Mouse (Mus musculus): ENCODE measurements around the gene Camkmt.

Gene Camkmt

DNA sequence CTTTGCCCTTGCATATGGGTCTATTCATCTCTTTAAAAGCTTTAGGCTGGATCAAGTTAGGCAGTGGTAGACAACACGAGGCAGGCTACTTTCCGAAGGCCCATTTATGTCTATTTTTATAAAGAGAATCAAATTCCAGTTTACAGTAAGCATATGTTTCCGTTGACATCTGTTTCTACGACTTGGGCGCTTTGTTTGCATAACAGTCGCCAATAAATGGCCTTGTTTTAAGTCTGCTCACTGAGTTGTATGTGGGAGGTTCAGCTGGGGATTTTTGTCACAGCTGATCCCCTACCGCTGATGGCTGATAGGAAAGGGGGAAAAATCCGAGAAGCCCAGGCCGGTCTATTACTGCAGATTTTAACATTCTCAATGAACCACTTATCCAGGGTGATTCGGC lies 285.2 kb downstream of the Camkmt start:
- DNase-seq, result peak; percentile 36

DNA sequence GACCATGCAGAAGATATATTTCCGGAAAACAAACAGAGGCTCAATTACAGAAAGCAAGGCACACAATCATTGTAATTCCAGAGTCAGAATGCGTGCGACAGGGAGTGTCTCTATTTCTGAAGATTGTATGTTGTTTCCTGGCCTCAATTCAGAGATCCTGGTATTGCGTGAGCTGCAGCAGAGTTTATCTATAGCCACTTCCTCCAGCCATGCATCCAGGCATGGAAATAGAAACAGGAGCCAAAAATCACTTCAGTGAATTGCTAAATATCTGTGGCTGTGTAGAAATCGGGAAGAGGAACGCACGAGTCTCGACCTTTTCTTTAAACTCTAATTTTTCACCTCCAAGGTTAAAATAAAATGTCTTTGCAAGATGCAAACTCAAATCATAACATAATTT lies 287.1 kb downstream of the Camkmt start:
- DNase-seq, result no peak

DNA sequence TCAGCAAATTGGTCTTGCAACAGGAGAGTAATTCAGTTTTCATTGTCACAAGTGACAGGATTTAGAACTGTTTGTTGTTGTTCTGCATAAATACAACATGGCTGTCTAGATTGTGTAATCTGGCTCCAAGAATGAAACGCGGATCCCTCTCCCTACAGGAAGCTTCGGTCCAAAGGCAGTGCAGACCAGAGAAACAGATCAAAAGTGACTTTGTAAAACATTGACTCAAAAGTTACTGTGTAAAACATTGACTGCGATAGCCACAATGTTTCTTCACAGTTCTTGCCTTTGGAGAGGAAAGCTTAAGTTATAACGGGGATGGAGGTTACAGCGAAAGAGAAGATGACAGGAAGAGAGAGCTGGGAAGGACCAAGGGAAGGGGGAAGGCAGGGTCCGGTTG lies 288.7 kb downstream of the Camkmt start:
- DNase-seq, result no peak

DNA sequence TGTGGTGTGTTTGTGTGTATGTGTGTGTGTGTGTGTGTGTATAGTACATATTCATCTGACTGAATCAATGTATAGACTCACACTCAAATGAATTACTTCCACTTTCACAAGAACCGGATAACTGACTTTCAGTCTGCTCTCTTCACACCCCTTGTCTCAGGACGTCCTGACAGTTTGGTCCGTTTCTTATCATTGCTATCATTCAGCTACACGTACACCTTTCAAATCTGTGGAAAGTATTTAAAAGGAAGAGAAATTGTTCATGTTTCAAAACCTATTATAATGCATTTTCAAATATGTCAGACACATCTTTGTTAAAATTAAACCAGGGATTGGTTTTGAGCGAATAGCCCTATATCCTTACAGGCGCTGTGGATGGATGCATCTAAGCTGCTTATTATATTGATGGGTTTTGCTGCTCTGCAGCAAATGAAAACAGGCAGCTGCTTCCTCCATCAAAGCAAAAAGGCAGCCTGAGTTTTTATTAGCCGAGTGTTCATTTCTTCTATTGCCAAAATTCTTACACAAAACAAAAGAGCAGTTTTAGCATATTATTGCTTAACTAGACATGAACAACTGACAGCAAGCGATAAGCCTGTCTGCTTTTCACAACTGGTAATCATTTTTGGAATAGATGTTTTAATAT lies 291.3 kb downstream of the Camkmt start:
- no peak for DNase-seq

DNA sequence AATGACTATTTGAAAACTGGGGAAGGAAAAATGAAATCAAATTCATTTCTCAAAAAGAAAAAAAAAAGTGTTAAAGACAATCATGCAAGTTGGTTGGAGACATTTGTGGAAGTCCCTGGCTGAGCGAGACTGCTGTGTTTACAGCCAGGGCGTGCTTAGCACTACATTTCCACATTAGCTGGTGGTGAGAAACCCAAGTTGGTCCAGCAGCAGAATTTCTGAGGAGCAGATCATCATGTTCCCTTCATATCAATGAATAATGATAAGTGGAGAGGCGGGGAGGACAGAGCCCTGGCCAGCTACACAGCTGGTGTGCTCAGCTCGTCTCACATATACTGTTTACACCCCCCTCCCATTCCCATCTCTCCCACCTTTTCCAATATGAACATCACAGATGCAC lies 292.0 kb downstream of the Camkmt start:
- DNase-seq, result no peak

DNA sequence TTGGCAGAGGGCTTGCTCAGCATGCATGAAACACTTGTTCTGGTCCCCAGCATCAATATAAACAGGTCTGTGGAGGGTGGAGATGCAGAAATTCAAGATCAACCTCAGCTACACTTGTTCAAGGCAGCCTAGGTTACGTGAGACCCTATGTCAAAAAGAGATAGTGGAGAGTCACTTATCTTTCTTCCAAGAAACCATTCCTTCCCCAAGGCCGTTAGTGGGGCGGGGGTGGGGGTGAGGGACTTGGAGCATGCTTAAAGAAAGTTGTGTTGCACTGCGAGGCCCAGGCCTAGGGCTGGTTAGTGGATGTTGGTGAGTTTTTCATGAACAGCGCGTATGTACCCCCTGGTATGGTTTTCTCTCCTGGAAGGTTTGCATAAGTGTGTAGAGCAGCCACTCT lies 292.6 kb downstream of the Camkmt start:
- DNase-seq, result no peak

DNA sequence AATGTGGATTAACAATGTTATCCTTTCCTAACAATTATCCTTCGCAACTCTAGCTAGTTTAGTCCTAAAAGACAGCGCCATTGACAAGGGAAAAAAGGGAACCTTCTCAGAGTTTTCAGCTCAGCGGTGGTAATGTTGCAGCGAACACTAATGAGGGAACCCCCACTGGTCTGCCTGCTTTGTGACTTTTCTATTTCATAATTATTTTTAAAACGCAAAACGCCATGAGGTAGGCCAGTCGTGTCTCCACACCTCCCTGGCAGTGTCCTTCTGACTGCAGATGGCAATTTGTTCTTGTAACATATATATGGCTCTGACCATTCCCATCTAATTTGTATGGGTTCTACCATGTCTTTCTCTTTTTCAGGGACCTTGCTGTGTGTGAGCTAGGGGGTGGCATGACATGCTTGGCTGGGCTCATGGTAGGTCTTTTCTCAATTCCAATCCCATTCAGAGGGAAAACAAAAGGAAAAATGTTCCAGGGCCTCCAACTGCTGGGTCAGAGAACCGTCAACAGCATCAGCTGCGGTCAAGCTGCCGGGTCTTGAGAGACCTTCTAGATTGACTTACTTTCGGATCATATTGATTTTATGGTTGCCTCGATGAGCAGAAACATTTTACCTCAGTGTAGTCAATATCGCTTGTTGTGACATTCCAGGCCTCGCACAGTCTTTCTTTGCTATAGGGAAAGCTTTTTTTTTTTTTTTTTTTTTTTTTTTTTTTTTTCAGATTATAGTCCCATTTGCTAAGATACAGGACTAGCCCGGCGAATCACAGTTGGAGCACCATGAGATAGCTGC lies 302.9 kb downstream of the Camkmt start:
- peak; percentile 85 for DNase-seq

DNA sequence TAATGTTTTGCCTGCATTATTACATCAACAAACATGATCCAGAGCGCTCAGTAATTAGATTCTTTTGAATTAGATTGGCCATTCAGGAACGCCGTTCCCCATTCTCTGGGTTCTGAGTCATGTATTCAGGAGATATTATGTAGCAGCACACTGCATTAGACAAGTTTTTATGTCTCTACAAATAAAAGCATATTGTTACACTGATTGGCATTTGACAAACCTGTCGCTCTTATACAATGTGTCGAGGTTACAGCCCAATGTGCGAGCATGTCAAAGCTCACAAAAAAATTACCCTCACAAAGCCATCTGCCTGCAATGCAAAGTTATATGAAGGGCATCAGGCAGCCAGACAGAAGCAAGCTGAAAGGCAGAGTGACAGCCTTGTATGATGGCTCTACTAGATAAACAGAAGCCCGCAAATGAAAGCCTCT lies 303.6 kb downstream of the Camkmt start:
- peak; percentile 70 for DNase-seq

DNA sequence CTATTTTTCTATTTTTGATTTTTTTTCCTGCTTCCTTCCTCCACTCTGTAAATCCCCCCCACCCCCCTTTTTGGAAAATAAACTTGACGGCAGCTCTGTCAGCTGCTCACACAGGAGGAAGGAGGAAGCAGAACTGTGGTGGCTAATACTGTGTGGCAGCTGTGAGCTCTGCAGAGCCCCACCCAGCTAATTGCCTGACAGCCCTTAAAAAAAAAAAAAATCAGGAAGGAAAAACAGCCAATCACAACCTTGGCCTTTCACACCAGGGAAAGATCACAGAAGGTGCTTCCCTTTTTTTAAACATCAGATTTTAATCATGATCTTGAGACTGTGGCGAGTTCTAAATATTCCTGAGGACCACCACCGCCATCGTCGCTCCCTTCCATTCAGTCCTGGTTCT lies 305.1 kb downstream of the Camkmt start:
- DNase-seq, result peak; percentile 88

DNA sequence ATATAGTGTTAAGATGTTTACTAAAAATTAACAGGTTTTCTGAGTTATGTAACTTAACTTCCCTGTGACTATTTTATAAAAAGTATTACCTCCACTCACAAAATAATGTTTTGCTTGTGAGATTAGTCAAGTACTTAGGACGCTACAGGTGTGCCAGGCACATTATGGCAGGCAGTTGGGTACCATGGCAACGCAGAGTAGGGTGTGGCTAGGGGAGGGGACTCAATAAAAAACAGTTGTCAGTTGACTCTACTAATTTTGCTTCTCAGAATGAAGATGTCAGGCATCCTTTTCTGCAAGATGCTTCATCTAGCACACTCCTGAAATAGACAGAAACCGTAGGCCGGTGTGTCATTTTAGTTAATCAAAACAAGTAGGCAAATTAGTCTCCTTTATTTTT lies 310.4 kb downstream of the Camkmt start:
- DNase-seq, result no peak

DNA sequence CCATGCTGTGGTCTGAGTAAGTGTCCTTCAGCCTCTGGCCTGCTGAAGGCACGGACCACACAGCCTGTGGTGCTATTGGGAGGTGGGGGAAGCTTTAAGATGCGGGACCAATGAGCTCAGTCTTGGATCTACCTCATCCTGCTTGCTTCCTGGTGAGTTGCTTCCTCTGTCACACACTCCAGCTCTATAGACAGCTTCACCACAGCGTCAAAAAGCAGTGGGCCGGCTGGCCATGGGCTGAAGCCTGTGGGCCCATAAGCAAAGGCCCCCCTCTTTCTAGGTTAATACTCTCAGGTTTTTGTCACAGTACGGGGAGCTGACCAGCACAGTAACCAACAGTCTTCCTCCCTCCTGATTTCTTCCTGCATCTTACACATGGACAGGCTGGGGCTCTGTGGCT lies 314.8 kb downstream of the Camkmt start:
- DNase-seq, result no peak

DNA sequence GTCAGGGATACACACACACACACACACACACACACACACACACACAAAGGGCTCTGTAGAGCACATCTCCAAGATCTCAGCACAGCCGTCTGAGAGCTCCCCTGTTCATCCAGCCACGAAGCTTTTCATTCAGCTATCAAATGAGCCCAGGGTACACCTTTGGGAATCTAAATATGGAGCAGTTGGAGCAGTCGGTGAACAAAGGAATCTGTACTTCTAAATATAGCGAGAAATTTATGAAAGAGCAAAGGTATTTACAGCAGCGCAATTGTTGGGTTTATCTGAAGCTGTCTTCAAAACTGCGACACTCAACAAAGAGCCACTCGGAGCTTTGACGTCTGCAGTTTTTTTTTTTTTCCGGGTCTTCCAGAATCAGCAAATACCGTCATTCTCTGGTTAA lies 315.8 kb downstream of the Camkmt start:
- no peak for DNase-seq

DNA sequence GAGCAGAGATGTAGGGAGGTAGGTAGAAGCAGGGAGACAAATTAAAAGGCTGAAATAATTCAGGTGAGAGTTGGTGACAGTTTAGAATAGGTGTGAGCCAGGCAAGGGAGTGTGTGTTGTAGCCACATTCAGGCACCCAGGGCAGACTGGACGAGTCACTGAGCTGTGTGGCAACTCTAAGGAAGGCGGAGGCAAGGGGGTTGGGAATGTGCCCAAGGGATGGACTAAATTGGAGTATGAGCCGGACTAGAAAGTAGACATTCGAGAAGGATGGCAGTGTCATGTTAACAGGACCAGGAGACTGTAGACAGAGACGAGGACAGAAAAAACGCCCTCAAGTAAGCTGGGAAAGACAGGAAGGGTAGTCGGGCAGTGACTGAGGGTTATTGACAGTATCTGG lies 338.5 kb downstream of the Camkmt start:
- DNase-seq, result no peak

DNA sequence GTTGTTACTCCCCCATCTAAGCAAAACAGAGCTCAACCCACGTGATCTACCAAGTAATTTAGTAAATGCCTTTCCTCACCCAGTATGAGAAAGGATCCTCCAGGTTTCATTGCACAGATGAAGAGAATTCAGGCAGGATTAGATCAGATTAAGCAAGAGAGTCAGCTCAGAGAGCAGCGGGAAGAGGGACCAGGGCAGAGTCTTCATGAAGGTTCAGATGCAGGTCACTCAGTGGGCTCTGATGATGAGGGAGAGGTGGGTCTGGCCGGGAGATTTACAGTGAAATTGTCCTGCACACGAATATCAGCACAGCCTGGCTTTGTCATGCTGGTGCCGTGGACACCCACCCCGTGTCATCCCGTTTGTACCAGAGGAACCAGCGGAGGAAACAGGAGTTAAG lies 342.6 kb downstream of the Camkmt start:
- peak; percentile 54 for DNase-seq

DNA sequence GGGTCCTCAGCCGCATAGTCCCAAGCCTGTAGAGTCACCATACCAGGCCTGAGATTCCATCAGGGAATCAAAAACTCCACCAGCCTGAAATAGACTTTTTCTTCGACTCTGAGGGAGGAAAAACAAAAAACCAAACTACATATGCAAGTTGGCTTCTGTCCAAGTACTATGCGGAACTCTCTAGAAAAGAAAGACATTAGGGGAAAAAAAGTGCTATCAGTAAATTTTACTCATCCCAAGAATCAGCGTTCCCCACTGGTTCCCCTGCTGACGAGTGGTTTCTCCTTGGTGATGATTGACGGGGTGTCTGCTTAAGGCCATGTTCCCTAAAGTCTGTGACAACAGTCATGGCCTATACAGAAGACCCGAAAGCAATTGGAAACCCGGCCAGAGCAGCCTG lies 352.7 kb downstream of the Camkmt start:
- DNase-seq, result no peak

DNA sequence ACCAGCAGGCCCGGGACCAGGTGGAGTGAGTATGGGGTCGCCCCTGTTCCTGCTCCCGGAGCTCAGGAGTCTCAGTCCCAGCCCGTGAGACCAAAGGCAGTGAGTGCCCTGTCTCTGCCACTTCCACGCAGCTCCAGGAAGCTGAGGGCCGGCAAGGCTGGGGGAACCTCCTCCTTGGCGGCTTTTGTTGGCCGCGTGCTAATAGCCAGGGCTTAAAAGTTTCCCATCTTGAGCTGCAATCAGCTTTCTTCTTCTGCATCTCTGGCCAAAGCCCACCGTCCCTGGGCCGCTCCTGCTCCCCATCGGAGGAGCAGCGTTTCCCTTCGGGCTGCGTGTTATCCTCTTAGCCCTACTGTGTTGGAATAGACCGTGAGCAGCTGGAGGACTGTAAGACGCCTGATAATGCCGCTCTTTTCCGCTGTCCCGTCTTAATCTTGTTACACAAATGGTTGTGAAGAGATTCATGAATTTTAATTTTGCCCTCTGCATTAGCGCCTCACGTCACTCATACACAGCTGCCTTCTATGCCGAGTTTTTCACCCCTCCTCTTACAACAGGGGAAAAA lies 364.1 kb downstream of the Camkmt start:
- peak; percentile 83 for DNase-seq

DNA sequence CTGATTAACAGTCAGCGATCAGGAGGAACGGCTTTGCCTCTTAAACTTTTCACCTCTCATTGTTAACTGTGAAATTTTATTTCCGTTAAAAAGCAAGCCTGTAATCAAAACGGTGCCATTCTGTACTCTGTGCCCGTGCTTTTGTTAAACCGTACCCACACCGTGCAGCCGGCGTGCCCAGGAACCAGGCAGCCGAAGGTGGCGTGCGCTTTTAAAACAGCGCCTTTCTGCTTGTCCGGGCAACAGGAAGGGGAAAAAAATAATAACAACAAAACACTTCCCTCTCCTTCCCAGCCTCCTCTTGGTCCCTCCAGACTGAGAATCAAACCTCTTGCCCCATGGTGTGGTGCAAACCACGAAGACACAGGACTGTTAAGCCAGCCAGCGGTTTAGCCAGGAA lies 364.7 kb downstream of the Camkmt start:
- no peak for DNase-seq

DNA sequence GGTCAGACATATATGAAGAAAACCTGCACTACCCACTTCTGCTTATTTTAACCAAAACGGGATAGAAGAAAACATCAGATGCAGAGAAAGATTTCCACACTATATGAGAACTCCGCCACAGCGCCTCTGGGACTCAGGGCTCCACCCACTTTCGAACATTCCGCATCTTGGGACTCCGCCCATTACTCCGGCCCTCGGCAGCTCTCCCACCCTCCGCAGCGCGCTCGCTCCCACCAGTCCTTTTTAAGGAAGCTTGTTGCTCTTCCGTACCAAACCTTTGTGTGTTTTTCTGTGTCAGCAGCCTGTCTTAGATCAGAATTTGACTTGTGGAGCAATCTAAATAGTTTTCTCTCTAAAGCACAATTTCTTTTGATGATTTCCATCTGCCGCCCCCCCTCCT lies 367.7 kb downstream of the Camkmt start:
- peak; percentile 93 for DNase-seq

DNA sequence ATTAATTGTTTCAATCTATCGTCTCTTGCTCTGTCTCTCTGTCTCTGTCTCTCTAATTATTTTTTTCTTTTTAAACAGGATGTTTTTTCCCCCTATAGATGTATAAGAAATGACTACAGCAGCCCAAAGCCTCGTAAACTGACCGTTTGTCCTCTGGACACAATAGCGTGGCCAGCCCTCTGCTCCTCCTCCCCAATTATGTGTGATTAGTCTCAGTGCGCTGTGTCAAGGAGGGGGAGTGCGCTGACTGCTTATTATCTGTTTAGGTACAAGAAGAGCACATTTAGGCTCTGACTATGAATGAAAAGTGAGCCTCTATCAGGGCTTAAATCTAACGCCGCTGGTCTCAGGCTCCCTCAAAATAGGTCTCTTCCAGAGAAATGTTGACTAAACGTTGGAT lies 368.2 kb downstream of the Camkmt start:
- DNase-seq, result peak; percentile 96

DNA sequence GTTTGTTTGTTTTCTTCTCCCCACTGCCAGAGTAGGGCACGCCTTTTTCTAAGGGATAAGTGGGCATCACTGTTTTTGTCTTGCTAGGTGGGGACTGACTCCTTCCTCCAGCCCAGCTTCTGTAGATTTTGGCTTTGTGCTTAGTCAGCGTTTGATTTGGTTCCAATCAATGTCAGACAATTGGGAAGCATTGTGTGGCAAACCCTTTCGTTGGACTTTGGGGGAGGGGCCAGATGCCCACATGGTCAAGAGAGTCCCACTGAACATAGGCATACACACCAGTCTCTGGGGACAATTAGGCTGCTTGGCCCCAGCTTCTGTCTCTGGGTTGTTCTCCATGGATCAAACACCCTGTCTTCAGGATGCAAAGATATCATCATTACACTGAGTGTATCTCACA lies 371.2 kb downstream of the Camkmt start:
- peak; percentile 85 for DNase-seq

DNA sequence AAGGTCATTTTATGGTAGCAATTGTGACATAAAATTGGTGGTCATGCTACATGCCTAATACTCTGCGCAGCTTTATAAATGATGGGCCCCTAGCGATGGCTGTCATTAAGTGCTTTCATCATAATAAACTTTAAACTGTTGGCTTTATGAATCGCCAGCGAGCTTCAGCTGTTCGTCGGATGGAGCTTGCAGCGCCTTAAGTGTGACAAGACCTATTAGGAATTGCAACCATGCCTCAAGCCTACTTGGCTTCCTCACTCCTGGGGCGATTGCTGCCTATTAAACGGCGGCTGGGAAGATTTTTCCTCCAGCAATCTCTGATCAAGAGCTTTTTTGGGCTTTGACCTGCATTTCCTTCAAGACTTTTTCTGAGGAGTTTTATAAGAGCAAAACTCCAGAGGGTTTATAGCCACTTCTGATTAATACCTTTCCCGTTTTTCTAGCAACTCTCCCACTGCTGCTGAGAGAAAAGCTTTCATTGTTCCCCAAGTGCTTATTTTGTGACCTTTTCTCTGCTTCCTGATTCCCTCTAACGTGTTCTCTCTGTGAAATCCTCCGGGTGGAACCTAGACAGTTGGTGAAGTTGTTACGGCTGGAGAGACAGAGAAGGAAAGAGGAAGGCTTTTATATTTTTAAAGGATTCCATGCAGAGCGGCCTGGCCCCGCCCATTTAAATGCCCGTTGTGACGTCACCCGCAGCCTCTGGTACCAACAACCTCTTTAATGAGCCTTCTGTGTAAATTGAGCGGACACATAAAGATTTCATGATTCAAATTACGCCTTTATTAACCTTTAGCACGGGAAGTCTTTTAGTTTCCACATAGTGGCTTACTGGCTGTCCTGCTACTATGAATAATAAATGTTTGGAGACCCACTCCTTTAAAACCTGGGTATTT lies 373.4 kb downstream of the Camkmt start:
- peak; percentile 83 for DNase-seq

DNA sequence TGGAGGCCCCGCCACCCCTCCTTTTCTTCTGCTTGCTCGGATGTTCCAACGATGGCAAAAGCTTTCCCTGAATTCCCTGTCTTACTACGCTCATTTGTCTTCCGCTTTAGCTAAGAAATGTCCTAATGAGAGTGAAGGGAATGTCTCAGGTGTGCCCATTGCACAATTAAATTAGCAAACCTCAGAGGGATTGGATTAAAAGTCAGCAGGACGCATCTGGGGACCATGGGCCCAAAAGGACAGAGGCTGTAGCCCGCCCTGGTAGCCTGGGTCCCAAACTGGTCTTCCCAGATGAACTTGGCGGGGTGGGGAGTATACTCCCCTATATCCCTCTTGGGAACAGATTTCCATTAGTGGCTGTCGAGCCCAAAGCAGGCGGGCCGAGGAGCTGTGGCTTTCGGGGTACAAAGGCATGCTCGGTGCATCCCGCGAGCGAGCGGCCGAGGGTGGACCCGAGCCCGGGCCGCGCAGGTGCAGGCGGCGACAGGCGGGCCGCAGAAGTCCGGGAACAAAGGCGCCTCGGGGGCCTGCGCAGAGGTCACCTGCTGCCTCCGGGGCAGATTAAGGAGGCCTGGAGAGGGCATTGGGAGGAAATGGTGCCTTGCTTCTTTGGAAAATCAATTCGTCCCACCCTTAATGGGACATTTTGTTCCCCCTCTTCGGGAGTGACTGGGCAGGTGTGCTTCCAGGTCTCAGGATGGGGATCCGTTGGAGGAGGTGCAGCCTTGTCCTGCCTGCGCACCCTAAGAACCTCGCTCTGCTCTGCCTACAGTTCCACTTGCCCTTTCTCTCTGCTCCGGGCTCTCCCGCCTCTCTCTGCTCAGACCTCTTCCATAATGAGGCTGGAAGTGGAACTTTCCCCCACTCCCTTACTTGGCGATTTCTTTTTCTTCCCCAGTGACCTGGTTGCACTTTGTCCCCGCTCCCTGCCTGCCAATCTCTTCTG lies 374.4 kb downstream of the Camkmt start:
- DNase-seq, result peak; percentile 94
